Mouse (Mus musculus): Measurements from ENCODE around the gene Scgb3a1. TPM values are rescaled to one million over a fixed set of nuclear protein-coding genes. Genes with fewer than 3 reads are reported as not detected.

The Scgb3a1 gene
- polyA plus RNA-seq, 1 experiment from 2014 or later: not detected

GRCm38 (mm10) chr11:49707834-49708233 lies 44.4 kb downstream of the Scgb3a1 start:
- ATAC-seq (no peak), DNase-seq (ENCODE audit: low spot score) (no peak)
- 91% methylated on average over 2 of the region's 2 CpGs for WGBS
- H3K9ac ChIP-seq (ENCODE audit: low read length): no peak overlapping the region
- H3K36me3 ChIP-seq (ENCODE audit: control insufficient read depth, insufficient read depth, low read length): peaks cover 30% of the 10 kb centered on the region
- H3K9me3 ChIP-seq (replicated peaks; ENCODE audit: control insufficient read depth, low read length): no peaks in the 10 kb centered on the region
- peaks cover 18% of the 10 kb centered on the region for H3K4me1 ChIP-seq (ENCODE audit: control insufficient read depth, insufficient read depth, low read length)
- no peak overlapping the region for H3K4me3 ChIP-seq (ENCODE audit: low read depth, low read length)
- no peak overlapping the region for H3K4me2 ChIP-seq (ENCODE audit: low read length)
- no peaks in the 10 kb centered on the region for H3K27me3 ChIP-seq (replicated peaks; ENCODE audit: control insufficient read depth, insufficient read depth, low read length)
- H3K27ac ChIP-seq (ENCODE audit: low read depth, low read length): no peak overlapping the region

GRCm38 (mm10) chr11:49710664-49711063 lies 47.3 kb downstream of the Scgb3a1 start:
- Histone ChIP-seq H3K9me3 (replicated peaks; ENCODE audit: control insufficient read depth, low read length) (no peaks in the 10 kb centered on the region), H3K4me2 (ENCODE audit: low read length) (peak overlapping the region; percentile 73), H3K4me1 (ENCODE audit: control insufficient read depth, insufficient read depth, low read length) (peaks cover 29% of the 10 kb centered on the region), H3K9ac (ENCODE audit: low read length) (peak overlapping the region; percentile 99), H3K27me3 (replicated peaks; ENCODE audit: control insufficient read depth, insufficient read depth, low read length) (no peaks in the 10 kb centered on the region), H3K4me3 (ENCODE audit: low read depth, low read length) (peak overlapping the region; percentile 99), H3K27ac (ENCODE audit: low read depth, low read length) (no peak overlapping the region), H3K36me3 (ENCODE audit: control insufficient read depth, insufficient read depth, low read length) (peaks cover 19% of the 10 kb centered on the region)
- DNase-seq (ENCODE audit: low spot score) (no peak), ATAC-seq (no peak)
- WGBS: 80% methylated on average over 2 of the region's 2 CpGs

- peak overlapping the region; percentile 73 for H3K4me2 ChIP-seq (ENCODE audit: low read length)
- peak; percentile 65 for ATAC-seq
- WGBS: 1% methylated on average over 47 of the region's 70 CpGs
- peaks cover 8% of the 10 kb centered on the region for H3K36me3 ChIP-seq (ENCODE audit: control insufficient read depth, insufficient read depth, low read length)
- peak; percentile 24 for DNase-seq (ENCODE audit: low spot score)
- no peaks in the 10 kb centered on the region for H3K27me3 ChIP-seq (replicated peaks; ENCODE audit: control insufficient read depth, insufficient read depth, low read length)
- peak overlapping the region; percentile 93 for H3K27ac ChIP-seq (ENCODE audit: low read depth, low read length)
- H3K4me1 ChIP-seq (ENCODE audit: control insufficient read depth, insufficient read depth, low read length): peaks cover 29% of the 10 kb centered on the region
- peak overlapping the region; percentile 99 for H3K4me3 ChIP-seq (ENCODE audit: low read depth, low read length)
- no peaks in the 10 kb centered on the region for H3K9me3 ChIP-seq (replicated peaks; ENCODE audit: control insufficient read depth, low read length)
- H3K9ac ChIP-seq (ENCODE audit: low read length): peak overlapping the region; percentile 99
Measured at GRCm38 (mm10) chr11:49711981-49712554, 48.7 kb downstream of the Scgb3a1 start.

GRCm38 (mm10) chr11:49712555-49713335 lies 49.3 kb downstream of the Scgb3a1 start, which contains the start of gene Cnot6:
TSS of gene Cnot6 (minus strand) at chr11:49712723.
- Histone ChIP-seq H3K4me3 (ENCODE audit: low read depth, low read length) (peak within 1 kb of the TSS; percentile 99), H3K27me3 (replicated peaks; ENCODE audit: control insufficient read depth, insufficient read depth, low read length) (no peaks in the 10 kb centered on the region), H3K4me2 (ENCODE audit: low read length) (peak within 1 kb of the TSS; percentile 73), H3K9me3 (replicated peaks; ENCODE audit: control insufficient read depth, low read length) (no peaks in the 10 kb centered on the region), H3K9ac (ENCODE audit: low read length) (peak within 1 kb of the TSS; percentile 99), H3K27ac (ENCODE audit: low read depth, low read length) (peak within 1 kb of the TSS; percentile 93), H3K4me1 (ENCODE audit: control insufficient read depth, insufficient read depth, low read length) (peaks cover 29% of the 10 kb centered on the region), H3K36me3 (ENCODE audit: control insufficient read depth, insufficient read depth, low read length) (peaks cover 3% of the 10 kb centered on the region; the same call in 1 of the 2 replicates)
- WGBS: 1% methylated on average over 63 of the region's 65 CpGs
- peak; percentile 98 for ATAC-seq
- peak; percentile 98 for DNase-seq (ENCODE audit: low spot score)

- peak overlapping the region; percentile 1; the same call in 1 of the 2 replicates for H3K27ac ChIP-seq (ENCODE audit: low read depth, low read length)
- peak; percentile 23 for ATAC-seq
- DNase-seq (ENCODE audit: low spot score): peak; percentile 51
- peak overlapping the region; percentile 99 for H3K4me3 ChIP-seq (ENCODE audit: low read depth, low read length)
- no peaks in the 10 kb centered on the region for H3K27me3 ChIP-seq (replicated peaks; ENCODE audit: control insufficient read depth, insufficient read depth, low read length)
- peak overlapping the region; percentile 69 for H3K4me2 ChIP-seq (ENCODE audit: low read length)
- H3K36me3 ChIP-seq (ENCODE audit: control insufficient read depth, insufficient read depth, low read length): no peaks in the 10 kb centered on the region
- H3K4me1 ChIP-seq (ENCODE audit: control insufficient read depth, insufficient read depth, low read length): peaks cover 29% of the 10 kb centered on the region
- 33% methylated on average over 20 of the region's 20 CpGs for WGBS
- no peaks in the 10 kb centered on the region for H3K9me3 ChIP-seq (replicated peaks; ENCODE audit: control insufficient read depth, low read length)
- peak overlapping the region; percentile 52 for H3K9ac ChIP-seq (ENCODE audit: low read length)
Measured at GRCm38 (mm10) chr11:49713336-49714334, 50.2 kb downstream of the Scgb3a1 start.

Other genes starting within 250 kb of the Scgb3a1 start
- not detected in 2 replicates for gene Olfr1389, start 240.5 kb upstream of the Scgb3a1 start, polyA plus RNA-seq (2014; fragmentation: Nextera tagmentation; extraction: Ambion mirVana)
- not detected in 2 replicates for gene Olfr1388, start 227.0 kb upstream of the Scgb3a1 start, polyA plus RNA-seq (2014; fragmentation: Nextera tagmentation; extraction: Ambion mirVana)
- gene Olfr1387, start 208.3 kb upstream of the Scgb3a1 start, polyA plus RNA-seq (2014; fragmentation: Nextera tagmentation; extraction: Ambion mirVana): not detected in 2 replicates
- not detected in 2 replicates for gene Olfr1386, start 198.6 kb upstream of the Scgb3a1 start, polyA plus RNA-seq (2014; fragmentation: Nextera tagmentation; extraction: Ambion mirVana)
- gene Olfr1385, start 174.5 kb upstream of the Scgb3a1 start, polyA plus RNA-seq (2014; fragmentation: Nextera tagmentation; extraction: Ambion mirVana): not detected in 2 replicates
- gene Olfr1384, start 156.9 kb upstream of the Scgb3a1 start, polyA plus RNA-seq (2014; fragmentation: Nextera tagmentation; extraction: Ambion mirVana): not detected in 2 replicates
- gene Olfr1383, start 144.0 kb upstream of the Scgb3a1 start, polyA plus RNA-seq (2014; fragmentation: Nextera tagmentation; extraction: Ambion mirVana): not detected in 2 replicates
- gene Olfr1382, start 135.4 kb upstream of the Scgb3a1 start, polyA plus RNA-seq (2014; fragmentation: Nextera tagmentation; extraction: Ambion mirVana): not detected in 2 replicates
- gene Olfr1381, start 120.2 kb upstream of the Scgb3a1 start, polyA plus RNA-seq (2014; fragmentation: Nextera tagmentation; extraction: Ambion mirVana): not detected in 2 replicates
- not detected in 2 replicates for gene Olfr1380, start 106.7 kb upstream of the Scgb3a1 start, polyA plus RNA-seq (2014; fragmentation: Nextera tagmentation; extraction: Ambion mirVana)
- gene Flt4, start 54.3 kb upstream of the Scgb3a1 start, polyA plus RNA-seq (2014; fragmentation: Nextera tagmentation; extraction: Ambion mirVana): 1.8 TPM in 2 replicates
- 56.3 and 58.8 TPM in 2 replicates for gene Cnot6, start 49.1 kb downstream of the Scgb3a1 start, polyA plus RNA-seq (2014; fragmentation: Nextera tagmentation; extraction: Ambion mirVana)
- 6.0 and 8.3 TPM in 2 replicates for gene Gfpt2, start 130.6 kb downstream of the Scgb3a1 start, polyA plus RNA-seq (2014; fragmentation: Nextera tagmentation; extraction: Ambion mirVana)
- 43.6 and 49.1 TPM in 2 replicates for gene Mapk9, start 183.1 kb downstream of the Scgb3a1 start, polyA plus RNA-seq (2014; fragmentation: Nextera tagmentation; extraction: Ambion mirVana)
- gene Rasgef1c, start 238.2 kb downstream of the Scgb3a1 start, polyA plus RNA-seq (2014; fragmentation: Nextera tagmentation; extraction: Ambion mirVana): 10.9 and 15.6 TPM in 2 replicates